Mouse (Mus musculus): ENCODE measurements around the gene Haao.

Gene Haao

DNA sequence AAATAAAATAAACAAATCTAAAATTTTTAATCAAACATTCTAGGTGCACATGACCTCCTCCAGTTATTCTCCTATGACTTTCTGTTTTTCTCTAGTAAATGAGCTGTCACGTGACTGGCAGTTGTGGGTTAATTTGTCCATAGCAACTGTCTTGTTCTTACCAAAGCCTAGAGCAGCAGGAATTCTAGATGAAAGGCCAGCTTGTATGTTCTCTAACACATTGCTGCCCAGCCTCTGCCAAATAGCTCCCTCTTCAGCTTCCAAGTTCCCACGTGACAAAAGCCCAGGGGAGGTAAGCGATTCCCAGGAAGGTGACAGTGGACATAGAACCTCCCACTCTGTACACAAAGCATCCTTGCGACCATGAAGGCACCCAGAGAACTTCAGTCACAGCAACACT, 13.6 kb downstream of the Haao start:
- DNase-seq (ENCODE audit: low spot score) = no peak

DNA sequence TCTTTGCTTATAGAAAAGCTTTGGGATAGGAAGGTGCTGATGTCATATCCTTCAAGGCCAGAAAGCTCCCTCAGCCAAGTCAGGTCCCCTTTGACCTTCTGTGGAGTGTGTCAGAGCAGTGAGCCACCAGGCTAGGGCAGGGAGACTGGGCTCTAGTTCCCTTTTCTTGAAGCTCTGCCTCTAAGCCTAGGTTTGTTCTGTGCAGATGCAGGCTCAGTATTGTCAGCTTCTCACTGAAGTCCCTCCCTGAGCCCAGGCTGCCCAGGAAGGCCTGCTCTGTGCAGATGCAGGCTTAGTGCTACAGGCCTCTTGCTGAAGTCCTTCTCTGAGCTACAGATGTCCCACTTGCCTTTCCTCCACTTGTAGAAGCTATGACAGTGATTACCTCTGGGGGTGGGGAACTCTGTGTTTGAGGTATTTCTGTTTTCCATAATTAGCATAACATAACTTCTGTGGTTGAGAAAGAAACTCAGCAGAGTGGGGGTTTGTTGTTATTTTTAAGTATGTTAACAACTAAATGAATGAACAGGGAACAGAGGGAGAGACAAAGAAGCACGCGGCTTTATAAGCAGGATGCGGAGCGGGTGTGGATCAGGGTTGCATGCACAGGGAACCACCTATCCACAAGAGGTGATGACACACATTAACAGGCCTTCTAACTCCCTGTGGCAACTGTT, 17.0 kb downstream of the Haao start:
- DNase-seq (ENCODE audit: low spot score) = no peak

DNA sequence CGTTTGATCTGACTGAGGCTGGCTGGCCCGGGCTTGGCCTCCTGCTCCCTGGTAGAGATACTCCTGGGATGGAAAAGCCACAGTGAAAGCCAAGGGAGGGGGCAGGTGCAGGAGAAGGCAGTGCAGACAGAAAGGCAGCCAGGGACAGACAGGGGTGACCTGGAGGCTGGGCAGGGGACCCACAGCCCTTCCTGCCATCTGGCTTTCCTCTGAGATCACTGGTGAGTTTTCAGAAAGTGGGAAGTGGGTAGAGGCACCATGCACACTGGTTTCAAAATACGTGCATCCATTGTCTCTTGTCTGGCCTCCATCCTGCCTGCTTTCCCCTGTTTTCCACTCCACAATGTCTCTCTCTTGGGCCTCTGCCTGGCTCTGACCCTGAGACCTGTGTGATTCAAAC, 18.4 kb downstream of the Haao start:
- DNase-seq (ENCODE audit: low spot score) = no peak

DNA sequence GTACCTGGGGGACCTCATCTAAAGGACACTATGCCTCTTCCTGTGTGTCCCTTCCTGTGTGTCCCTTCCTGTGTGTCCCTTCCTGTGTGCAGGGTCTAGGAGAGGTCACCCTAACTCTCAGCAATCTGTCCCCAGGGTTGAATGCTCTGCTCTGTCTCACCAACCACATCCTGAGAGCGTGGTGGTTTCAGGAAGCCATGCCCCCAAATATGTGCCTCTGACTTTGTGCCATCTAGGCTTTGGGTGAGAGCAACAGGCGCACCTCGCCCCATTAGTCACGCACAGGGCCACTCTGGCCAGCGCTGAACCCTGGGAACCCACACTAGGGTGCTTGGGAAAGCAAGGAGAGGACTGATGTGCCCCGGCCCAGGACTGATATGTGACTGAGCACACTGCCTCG, 23.9 kb downstream of the Haao start:
- no peak for DNase-seq (ENCODE audit: low spot score)

DNA sequence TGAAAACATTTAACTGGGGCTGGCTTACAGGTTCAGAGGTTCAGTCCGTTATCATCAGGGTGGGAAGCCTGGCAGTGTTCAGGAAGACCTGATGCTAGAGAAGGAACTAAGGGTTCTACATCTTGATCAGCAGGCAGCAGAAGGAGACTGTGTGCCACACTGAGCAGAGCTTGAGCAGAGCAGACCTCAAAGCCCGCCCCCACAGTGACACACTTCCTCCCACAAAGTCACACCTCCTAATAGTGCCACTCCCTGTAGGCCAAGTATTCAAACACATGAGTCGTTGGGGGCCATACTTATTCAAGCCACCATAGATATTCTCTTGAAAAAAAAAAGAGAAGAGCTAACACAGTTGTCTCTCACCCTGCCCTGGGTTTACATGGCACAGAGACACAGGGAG, 25.9 kb downstream of the Haao start:
- no peak for DNase-seq (ENCODE audit: low spot score)

DNA sequence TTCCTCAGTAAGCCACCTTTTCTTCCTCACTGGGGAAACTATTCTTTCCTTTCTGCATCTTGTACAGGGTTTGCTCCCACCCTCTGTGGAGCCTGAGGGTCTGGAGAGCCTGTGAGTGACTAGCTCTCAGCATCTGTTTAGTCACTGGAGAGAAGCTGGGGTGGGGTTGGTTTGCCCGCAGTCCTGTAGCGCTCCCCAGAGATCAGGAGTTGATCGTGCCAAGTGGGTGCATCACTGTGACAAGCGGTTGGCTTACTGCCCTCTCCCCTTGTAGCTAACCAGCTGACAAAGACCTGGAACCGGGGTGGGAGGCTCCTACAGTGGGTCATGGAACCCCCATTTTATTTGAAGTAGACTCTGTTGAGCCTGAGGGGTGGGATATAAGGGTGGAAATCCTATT, 27.1 kb downstream of the Haao start:
- no peak for DNase-seq (ENCODE audit: low spot score)

DNA sequence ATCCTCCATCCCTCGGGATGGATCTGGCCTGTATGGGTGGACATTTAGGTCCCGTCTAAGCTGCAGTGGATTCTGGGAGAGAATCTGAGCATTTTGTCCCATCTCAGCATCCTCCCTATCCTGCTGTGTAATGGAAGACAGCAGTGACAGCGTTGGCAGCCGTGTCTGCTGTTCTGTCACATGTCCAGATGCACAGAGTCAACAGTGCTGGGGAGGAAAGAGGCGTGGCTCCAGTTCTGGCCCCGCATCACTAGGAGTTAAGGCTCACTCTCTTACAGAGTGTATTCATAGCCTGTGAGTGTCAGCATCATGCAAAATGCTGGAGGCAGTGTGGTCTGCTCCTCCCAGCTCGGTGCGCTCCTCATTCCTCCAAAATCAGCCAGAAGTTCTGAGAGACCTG, 28.3 kb downstream of the Haao start:
- DNase-seq (ENCODE audit: low spot score) = no peak

DNA sequence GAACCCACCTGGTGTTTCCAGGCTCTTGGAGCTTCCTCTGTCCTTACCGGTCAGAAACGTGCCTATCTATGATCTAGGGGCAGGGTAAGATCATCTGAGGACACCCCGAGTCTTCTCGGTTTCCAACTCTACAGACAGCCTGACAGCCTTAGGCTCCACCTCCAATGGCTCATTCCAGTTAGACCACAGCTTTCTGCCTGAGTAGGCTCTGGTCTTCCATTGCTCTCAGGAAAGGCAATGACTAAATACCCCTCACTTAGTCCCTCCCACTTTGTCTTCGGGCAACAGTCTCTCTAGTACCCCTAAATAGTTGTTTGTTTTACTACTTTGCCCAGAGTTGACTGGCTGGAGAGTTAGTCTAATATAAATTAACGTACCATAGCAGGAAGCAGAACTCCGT, 30.8 kb downstream of the Haao start:
- DNase-seq (ENCODE audit: low spot score) = no peak

DNA sequence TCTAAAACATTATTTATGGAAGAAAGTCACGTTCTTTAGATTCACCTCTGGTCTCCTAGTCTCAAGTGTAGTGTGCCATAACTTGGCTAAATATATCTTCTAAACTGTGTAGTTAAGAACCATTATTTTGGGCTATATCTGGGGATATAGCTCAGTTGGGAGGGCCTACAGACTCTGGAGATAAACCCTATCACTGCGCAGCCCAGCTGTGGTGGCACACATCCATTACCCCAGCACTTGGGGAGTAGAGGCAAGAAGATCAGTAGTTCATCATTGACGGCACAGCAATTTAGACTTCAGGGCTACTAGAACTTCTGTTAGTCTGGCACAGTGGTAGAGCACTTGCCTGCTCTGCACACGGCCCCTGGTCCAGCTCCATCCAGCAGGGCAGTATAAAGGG, 34.7 kb downstream of the Haao start:
- DNase-seq (ENCODE audit: low spot score) = no peak

DNA sequence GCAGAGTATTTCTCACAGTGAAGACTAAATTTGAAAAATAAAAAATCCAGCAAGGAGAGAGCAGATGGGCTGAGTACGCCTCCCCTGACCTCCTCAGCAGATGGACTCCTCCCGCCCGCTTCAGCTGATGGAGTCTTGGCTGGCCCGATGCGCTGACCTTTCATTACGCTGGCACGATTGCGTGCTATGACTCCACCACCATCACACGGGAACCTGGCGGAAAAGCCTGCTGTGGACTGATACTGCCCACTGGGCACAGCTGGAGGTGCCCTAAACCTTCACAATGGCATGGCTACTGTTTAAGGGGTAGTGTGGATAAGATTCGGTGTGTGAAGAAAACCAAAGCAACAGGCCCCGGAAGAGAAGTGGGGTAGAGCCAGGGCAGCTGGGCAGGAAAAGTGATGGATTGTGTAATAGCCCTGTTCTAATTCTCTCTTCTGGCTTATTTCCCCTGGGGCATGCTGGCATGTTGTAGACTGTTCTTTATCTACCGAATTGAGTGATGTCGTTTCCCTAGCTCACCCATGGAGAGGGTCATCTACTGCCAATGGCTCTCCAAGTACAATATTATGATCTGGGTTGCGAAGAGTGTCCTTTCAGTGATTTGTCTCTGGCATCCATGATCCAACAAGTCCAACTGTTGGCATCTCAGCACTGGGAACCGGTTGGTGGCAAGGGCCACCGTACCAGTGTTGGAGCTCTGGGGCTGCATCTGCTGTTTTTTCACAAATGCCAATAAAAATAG, 35.4 kb downstream of the Haao start:
- DNase-seq (ENCODE audit: low spot score) = no peak

DNA sequence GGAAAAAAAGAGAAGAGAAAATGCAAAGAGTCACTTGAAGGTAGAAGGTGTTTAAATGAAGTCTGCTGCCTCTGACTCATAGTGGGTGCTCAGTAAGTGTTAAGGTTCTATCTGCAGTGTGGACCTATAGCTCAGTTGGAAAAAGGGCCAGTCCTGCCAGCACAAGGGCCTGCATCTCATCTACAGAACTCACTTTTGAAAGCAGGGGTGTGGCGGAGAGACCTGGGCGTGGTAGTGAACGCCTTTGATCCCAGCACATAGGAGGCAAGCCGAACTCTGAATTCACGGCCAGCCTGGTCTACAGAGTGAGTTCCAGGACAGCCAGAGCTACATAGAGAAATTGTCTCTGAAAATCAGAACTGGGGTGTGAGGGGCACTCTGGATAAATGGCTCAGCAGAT, 37.5 kb downstream of the Haao start:
- DNase-seq (ENCODE audit: low spot score) = no peak

DNA sequence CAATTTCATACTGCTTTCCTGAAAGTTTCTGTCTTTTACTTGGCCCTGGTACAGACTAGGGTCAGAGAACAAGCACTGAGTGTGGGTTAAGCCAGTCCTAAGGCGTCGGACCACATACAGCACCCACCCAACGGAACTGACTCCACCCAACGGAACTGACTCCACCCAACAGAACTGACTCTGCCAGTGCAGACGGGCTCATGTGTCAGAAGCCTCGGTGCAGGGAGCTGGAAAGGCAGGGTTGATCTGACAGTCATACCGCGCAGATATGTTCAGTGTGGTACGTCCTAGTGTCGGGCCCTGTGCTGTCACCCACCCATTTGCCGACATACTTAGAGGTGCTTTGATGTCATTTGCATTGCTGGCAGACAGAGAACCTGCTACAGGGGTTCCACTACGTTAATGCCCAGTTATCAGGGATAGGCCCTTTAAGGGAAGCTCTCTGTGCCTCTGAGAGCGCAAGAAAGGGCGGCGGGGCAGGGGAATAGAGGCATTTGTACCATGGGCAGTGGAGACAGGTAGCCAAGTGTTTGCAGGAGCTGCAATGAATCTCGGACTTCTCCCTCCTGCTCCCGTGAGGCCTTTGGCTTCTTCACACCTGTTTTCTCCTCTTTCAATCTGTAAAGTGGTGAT, 38.5 kb downstream of the Haao start:
- DNase-seq (ENCODE audit: low spot score) = no peak

DNA sequence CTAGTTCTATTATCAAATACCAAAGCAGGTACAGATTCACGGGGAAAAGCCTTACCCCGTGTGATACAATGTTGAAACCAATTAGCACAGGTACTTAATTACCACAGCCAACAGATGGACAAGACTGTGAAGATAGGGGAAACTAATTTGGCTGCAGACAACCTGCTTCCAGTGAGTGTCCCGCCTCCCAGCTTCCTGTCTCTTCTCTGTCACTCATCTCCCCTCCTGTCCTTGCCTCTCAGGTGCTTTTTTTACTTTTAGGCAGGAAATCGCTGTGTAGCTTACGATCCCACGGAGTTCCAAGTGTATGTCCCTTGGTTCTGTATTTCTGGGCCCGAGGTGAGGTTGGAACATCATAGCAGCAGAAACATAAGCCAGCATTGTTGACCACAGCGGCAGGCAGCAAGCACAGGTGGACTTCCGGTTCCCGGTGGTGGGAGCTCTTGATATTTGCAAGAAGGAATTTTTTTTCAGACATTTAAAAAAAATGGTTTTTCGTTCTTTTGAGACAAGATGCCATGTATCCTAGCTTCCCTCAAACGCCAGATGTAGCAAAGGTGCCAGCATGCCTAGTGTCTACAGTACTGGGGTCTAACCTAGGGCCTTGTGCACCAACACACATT, 39.2 kb downstream of the Haao start:
- DNase-seq (ENCODE audit: low spot score) = no peak

DNA sequence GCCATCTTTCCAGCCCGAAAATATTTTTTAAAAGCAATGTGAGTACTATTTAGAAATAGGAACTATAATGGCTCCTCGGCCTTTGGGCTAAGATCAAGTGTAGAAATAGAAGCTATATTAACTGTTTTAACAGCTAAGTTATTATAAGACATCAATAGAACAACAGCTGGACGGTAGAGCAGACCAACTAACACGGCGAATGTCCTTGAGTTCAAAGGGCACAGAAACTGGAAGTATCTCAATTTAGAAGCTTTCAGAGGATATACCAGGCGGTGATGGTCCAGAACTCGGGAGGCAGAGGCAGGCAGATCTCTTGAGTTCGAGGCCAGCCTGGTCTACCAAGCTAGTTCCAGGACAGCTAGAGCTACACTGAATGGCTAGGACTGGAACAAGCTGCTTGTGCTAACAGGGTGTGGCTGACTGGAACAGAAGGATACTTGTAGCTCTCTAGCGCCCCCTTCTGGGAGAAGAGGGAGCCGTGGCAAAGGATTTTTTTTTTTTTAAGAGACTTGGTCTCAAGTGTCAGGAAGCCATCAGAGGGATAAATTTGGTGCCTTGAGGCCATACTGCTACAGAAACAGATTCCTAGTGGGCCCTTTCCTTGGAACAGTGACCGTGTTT, 39.9 kb downstream of the Haao start:
- DNase-seq (ENCODE audit: low spot score) = peak; percentile 84

DNA sequence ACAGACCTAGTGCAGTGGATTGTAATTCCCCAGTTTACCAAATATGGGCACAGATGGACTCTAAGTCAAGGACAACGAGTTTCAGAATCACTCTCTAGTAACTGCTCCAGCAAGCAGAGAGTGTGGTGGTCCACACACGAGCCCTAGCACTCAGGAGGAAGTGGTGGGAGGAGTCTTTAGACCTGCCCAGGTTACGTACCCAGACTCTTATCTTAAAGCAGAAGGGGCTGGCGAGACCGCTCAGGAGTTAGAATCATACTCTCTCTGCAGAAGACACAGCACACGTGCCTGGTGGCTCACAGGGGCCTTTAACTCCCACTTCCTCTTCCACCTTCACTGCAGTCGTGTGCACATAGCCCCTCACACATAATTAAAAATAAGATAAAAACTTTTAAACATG, 40.4 kb downstream of the Haao start:
- DNase-seq (ENCODE audit: low spot score) = no peak

DNA sequence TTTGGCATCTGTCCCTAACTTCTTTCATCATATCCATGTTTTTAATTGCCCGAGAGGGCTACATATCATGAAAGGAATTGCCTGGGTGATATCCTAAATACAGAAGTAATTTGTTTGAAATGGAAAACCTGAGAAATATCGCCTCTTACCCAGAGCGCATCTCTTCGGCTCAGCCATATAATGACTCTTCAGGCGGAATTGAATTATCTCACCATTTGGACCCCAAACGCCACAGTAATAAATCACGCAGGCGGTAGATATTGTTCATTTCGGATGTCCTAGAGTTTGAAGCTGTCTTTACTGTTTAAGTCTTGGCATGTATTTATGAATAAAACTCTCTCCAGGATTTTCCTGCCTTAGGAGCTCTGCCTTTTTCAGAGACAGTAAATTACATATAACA, 42.7 kb downstream of the Haao start:
- no peak for DNase-seq (ENCODE audit: low spot score)

DNA sequence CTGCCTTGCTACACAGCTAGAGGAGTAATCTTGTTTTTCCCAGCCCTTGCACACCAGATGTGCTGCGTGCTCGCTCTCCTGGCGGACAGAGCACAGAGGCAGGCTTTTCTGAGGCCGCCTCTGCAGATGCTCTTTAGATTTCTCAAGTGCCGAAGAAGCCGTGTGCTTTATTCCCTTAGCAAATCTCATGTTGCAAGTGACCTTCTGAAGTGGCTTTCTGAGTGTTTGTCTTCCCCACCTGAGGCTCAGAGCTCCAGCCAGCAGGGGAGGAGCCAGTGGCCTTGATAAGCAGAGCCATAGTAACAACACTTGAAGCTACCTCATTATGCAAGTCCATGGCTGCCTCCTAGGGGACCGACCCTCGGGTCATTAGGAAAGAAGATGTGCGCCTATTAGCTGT, 43.8 kb downstream of the Haao start:
- DNase-seq (ENCODE audit: low spot score) = no peak

DNA sequence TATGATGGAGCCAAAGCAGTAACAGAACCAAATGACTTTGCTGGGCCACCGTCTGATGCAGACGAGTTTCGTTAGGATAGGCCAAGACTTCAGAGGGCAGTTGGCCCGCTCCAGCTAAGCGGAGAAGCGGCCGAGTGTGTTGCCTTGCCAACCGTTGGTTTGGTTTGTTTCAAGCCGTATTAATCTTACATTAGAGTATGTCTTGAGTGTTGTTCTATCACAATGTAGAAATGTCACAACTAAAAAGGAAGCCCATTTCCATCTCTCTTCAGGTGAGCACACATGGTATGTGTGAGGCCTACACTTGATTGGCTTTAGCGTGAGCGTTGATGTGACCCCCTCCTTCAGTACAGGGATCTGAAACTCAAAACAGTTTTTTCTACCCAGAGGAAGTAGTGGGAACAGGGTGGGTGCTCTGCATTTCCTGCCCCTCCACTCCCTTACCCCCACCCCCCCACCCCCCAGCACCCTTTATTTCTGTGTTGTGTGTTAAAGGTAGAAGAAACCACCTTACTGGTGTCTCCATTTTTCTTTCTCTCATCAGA, 48.2 kb downstream of the Haao start:
- DNase-seq (ENCODE audit: low spot score) = no peak

DNA sequence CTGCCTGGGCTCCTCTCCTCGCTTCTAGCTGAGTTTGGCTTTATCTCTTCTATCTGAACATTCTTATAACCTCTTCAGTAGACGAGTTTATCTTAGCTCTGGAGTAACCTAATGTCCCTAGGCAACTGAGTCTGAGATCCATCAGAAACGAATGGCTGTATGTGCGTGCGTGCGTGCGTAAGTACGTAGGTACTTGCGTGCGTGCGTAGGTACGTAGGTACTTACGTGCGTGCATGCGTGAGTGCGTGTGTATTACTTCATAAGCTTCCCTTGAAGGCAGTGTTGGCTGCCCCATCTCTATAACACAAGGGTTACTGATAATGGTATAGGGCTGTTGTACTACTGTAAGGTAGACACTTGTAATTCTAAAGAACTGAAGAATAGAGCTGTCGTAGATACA, 52.6 kb downstream of the Haao start:
- DNase-seq (ENCODE audit: low spot score) = no peak

DNA sequence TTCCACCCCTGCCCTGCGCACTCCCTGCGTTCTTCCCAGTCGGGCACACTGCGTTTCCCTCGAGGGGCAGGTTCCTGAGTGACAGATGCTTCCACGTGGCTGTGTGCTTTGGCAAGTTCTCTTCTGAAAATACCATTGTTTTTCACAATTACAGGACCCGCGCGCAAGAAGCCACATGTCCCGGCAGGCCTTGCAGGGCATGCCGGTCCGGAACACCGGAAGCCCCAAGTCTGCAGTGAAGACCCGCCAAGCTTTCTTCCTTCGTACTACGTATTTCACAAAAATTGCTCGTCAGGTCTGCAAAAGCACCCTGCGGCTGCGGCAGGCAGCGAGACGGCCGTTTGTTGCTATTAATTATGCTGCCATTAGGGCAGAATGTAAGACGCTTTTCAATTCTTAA, 55.4 kb downstream of the Haao start:
- DNase-seq (ENCODE audit: low spot score) = no peak

DNA sequence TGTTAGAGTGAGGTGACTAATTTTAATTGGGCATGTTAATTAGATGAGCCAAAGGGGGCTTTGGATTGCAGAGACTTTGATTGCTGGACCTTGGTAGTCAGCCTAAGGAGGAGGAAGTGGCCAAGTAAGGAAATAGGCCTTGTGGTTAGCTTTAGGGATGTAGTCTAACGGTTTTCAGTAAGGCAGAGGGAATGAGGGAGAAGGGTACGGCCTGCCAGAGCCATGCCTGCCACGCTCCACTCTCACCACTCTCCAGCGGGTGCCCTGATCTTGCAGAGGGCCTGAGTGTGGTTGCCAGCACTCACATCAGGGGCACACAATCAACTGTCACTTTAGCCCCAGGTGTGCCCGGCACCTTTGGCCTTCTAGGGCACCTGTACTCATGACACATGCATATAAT, 57.6 kb downstream of the Haao start:
- no peak for DNase-seq (ENCODE audit: low spot score)

DNA sequence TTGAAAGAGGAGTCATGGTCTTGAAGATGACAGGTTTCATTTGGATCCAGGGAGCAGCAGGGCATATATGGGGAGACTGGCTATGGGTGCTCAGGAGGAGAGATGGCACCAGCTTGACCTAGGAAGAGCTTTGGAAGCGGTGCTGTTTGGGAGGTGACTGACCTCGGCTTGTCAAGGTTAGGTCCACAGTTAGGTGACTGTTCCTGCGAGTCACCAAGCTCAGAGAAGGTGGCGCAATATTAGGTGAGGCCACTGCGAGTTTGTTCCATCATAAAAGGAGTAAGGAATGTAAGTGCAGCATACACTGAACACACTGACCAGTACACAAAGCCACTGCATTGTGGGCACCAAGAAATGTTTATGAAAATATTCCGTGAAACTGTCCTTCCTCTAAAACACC, 61.3 kb downstream of the Haao start:
- DNase-seq (ENCODE audit: low spot score) = no peak

All from embryo, embryonic 10.5 days (tissue).